Mouse (Mus musculus): ENCODE measurements at regions not wholly inside any gene's neighbourhood (a gene's known extent, or its start where the extent isn't known, plus 50 kb on each side); places are given as distances from the start of the nearest gene placed in this dataset.

DNA sequence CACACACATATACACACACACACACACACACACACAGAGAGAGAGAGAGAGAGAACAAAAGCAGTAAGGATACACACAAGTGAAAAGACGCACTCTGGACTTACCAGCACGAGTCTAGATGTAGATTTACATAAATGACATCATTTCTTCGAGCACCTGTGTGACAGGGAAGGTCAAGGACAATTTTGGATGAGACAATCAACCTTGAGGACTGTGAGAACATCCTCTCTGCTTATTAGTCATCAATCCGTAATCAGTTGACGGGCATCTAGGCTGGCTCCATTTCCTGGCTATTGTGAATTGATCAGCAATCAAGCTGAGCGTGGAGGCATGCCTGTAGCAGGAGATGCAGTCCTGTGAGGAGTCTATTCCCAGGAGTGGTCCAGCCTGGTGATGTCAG, 293.7 kb downstream of the Gadd45g start:
- TF ChIP-seq EP300 (IDR thresholded peaks at IDR 0.05; ENCODE audit: insufficient read depth, low read depth, low read length), result no peak
- no peak for TF ChIP-seq CTCF (IDR thresholded peaks at IDR 0.05; ENCODE audit: low read depth, low read length)

Measured in ES-Bruce4 (cell line).